Comparison of ENCODE assay signal across 7 mouse cellular contexts in the genomic region with DNA sequence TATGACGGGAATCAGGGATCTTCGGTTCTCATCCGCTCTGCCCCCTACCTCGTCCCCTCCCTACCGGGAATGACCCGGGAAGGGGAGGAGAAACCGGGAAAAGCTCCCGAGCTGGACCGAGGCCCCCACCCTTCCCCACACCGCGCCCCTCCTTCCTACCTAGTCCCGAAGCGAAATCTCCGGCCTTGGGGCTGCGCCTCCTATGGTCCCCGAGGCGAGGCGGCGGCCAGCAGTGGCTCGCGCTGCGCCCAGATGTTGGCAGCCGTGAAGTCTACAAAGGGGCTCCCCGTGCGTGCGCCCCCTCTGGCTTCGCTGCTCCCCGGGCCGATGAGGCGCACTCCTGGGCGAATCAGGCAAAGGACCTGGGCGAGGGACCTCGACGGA. TPM values are rescaled to one million over a fixed set of nuclear protein-coding genes. Genes with fewer than 3 reads are reported as not detected.
A peak's percentile ranks its signal among the peaks of the same experiment; 100 is the strongest.
DNase-seq lines count a peak whose midpoint lies in the region; ATAC-seq and TF ChIP-seq lines count a peak whose summit lies in the region.

No protein-coding gene starts in this region.

- H3K4me1 ChIP-seq in lung, embryonic 16.5 days (replicated peaks; ENCODE audit: control insufficient read depth, insufficient read depth, low read length) = peaks cover 46% of the 10 kb centered on the region
- peaks cover 18% of the 10 kb centered on the region for H3K4me1 ChIP-seq in embryonic fibroblast, embryonic 13.5 days (ENCODE audit: control insufficient read depth, insufficient read depth, low read length)
- peaks cover 51% of the 10 kb centered on the region for H3K4me1 ChIP-seq in intestine, embryonic 15.5 days (replicated peaks)
- H3K4me1 ChIP-seq in neural tube, embryonic 12.5 days = peaks cover 61% of the 10 kb centered on the region

- H3K27me3 ChIP-seq in lung, embryonic 16.5 days (ENCODE audit: control insufficient read depth, insufficient read depth, low read depth, low read length) = peaks cover 4% of the 10 kb centered on the region; the same call in 1 of the 2 replicates
- H3K27me3 ChIP-seq in intestine, embryonic 15.5 days (replicated peaks) = no peaks in the 10 kb centered on the region
- H3K27me3 ChIP-seq in neural tube, embryonic 12.5 days (replicated peaks) = peaks cover 38% of the 10 kb centered on the region

- no peak for TF ChIP-seq CTCF in embryonic fibroblast, embryonic 13.5 days (IDR thresholded peaks at IDR 0.05; ENCODE audit: borderline replicate concordance, insufficient read depth, low read length)

- no peak for DNase-seq in lung, postnatal 4 days
- DNase-seq in urinary bladder, postnatal 10 days (ENCODE audit: low spot score) = no peak

- H3K36me3 ChIP-seq in lung, embryonic 16.5 days (ENCODE audit: control insufficient read depth, insufficient read depth, low read length) = no peaks in the 10 kb centered on the region
- H3K36me3 ChIP-seq in intestine, embryonic 15.5 days = no peaks in the 10 kb centered on the region
- H3K36me3 ChIP-seq in neural tube, embryonic 12.5 days = no peaks in the 10 kb centered on the region

- no peaks in the 10 kb centered on the region for H3K9me3 ChIP-seq in lung, embryonic 16.5 days (ENCODE audit: control insufficient read depth, low read length)
- H3K9me3 ChIP-seq in intestine, embryonic 15.5 days = no peaks in the 10 kb centered on the region
- no peaks in the 10 kb centered on the region for H3K9me3 ChIP-seq in neural tube, embryonic 12.5 days

- H3K4me3 ChIP-seq in lung, embryonic 16.5 days (ENCODE audit: low read length) = peak overlapping the region; percentile 85
- H3K4me3 ChIP-seq in embryonic fibroblast, embryonic 13.5 days (ENCODE audit: insufficient read depth, low read length) = peak overlapping the region; percentile 79
- peak overlapping the region; percentile 74 for H3K4me3 ChIP-seq in intestine, embryonic 15.5 days (replicated peaks)
- H3K4me3 ChIP-seq in neural tube, embryonic 12.5 days = peak overlapping the region; percentile 63

- H3K4me2 ChIP-seq in lung, embryonic 16.5 days (ENCODE audit: low read depth, low read length) = peak overlapping the region; percentile 98
- H3K4me2 ChIP-seq in intestine, embryonic 15.5 days (replicated peaks) = peak overlapping the region; percentile 95
- H3K4me2 ChIP-seq in neural tube, embryonic 12.5 days (replicated peaks) = peak overlapping the region; percentile 96

- ATAC-seq in lung, embryonic 16.5 days (ENCODE audit: low read depth) = peak; percentile 51
- peak; percentile 50 for ATAC-seq in intestine, embryonic 15.5 days
- ATAC-seq in neural tube, embryonic 12.5 days (ENCODE audit: low FRiP score, low read depth) = peak; percentile 48
- no peak for ATAC-seq in cerebellum, adult (ENCODE audit: insufficient number of reproducible peaks, low FRiP score, low TSS enrichment)

- WGBS in lung, embryonic 16.5 days = 0% methylated on average over 32 of the region's 34 CpGs
- under 1% methylated on average over 34 of the region's 34 CpGs for WGBS in intestine, embryonic 15.5 days
- under 1% methylated on average over 34 of the region's 34 CpGs for WGBS in neural tube, embryonic 12.5 days

- H3K9ac ChIP-seq in lung, embryonic 16.5 days (ENCODE audit: low read length) = peak overlapping the region; percentile 96
- peak overlapping the region; percentile 82 for H3K9ac ChIP-seq in intestine, embryonic 15.5 days
- H3K9ac ChIP-seq in neural tube, embryonic 12.5 days = peak overlapping the region; percentile 77

- H3K27ac ChIP-seq in lung, embryonic 16.5 days (ENCODE audit: low read length) = peak overlapping the region; percentile 98
- peak overlapping the region; percentile 91 for H3K27ac ChIP-seq in embryonic fibroblast, embryonic 13.5 days (ENCODE audit: insufficient read depth, low read length)
- peak overlapping the region; percentile 97 for H3K27ac ChIP-seq in intestine, embryonic 15.5 days
- H3K27ac ChIP-seq in neural tube, embryonic 12.5 days = peak overlapping the region; percentile 73; the same call in 1 of the 2 replicates

- no peak for TF ChIP-seq POLR2A in embryonic fibroblast, embryonic 13.5 days (IDR thresholded peaks at IDR 0.05; ENCODE audit: low read depth, low read length)

RNA-seq across cellular contexts. Expression of gene Socs3, which starts 1.1 kb away (rescaled TPM):
- 12.5 and 13.2 TPM in 2 replicates for polyA plus RNA-seq in lung, embryonic 16.5 days (2015; fragmentation: Nextera tagmentation; extraction: Ambion mirVana)
- polyA plus RNA-seq in embryonic fibroblast, embryonic 13.5 days (2011; ENCODE audit: insufficient read length, low read depth, missing spikeins) = 15.2 and 31.9 TPM in 2 replicates
- 18.4 and 19.1 TPM in 2 replicates for polyA plus RNA-seq in intestine, embryonic 15.5 days (2015; fragmentation: Nextera tagmentation; extraction: Ambion mirVana)
- 9.2 and 10.1 TPM in 2 replicates for polyA plus RNA-seq in neural tube, embryonic 12.5 days (2016; fragmentation: Nextera tagmentation; extraction: Ambion mirVana)

RNA-seq across cellular contexts. Expression of gene Pgs1, which starts 17.4 kb away (rescaled TPM):
- 41.8 and 44.8 TPM in 2 replicates for polyA plus RNA-seq in lung, embryonic 16.5 days (2015; fragmentation: Nextera tagmentation; extraction: Ambion mirVana)
- polyA plus RNA-seq in embryonic fibroblast, embryonic 13.5 days (2011; ENCODE audit: insufficient read length, low read depth, missing spikeins) = 29.5 and 33.4 TPM in 2 replicates
- polyA plus RNA-seq in intestine, embryonic 15.5 days (2015; fragmentation: Nextera tagmentation; extraction: Ambion mirVana) = 32.6 and 33.5 TPM in 2 replicates
- 50.2 and 50.3 TPM in 2 replicates for polyA plus RNA-seq in neural tube, embryonic 12.5 days (2016; fragmentation: Nextera tagmentation; extraction: Ambion mirVana)
